Mouse (Mus musculus): ENCODE data around the gene Gm20388.

The Gm20388 gene

DNA sequence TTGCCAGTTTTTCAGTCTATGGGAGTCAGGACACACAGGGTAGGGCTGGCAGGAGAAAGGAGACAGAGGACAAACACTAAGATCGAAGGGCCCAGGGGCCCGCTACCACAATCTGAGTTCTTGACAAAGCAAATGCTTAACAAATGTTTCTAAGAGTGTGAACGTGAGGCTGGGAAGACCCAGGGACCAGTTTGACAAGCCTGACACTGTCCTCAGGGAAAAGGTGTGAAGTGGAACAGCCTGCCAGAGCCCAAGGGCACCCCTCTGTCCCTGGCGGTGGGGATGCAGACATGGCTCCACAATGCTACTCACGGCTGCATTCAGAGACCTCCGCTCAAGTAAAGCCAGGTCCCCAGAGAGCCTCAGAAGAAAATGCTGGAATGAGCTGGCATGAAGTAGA is 4195.2 kb downstream of the Gm20388 start:
- DNase-seq, result no peak

DNA sequence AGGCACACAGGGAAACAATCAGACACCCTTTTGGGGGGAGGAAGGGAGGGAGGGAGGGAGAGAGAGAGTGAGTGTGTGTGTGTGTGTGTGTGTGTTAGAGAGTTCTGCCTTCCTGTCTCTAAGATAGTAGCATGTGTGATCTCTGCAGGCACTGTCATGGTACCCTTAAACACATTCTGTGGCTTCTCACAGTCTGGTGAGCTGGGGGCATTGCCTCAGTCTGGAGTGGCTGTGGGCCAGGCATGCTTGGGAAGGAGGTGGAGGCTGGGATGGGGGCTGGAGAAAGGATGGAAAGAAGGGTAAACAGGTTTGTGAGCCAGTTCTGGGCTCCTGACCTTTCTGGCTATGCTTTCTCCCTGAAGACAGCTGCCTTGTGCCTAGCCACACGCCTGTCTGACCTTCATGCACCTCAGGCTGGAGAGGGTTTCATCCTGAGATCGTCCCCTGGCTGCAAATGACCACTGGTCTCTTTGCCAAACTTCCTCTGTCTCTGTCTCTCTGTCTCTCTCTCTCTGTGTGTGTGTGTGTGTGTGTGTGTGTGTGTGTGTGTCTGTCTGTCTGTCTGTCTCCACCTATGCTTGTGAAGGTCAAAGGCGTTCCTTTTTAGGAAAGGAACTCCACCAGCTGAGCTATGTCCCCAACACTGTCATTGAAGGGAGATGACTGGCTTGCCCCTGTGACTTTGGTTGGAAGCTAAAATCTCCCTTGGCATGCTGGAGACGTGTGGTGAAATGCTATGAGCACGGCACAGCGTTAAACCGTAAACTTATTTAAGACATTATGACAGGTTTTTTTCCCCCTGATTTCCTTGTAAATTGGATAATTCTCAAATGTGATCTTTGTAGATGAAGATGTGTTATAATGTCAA is 4195.9 kb downstream of the Gm20388 start:
- no peak for DNase-seq

DNA sequence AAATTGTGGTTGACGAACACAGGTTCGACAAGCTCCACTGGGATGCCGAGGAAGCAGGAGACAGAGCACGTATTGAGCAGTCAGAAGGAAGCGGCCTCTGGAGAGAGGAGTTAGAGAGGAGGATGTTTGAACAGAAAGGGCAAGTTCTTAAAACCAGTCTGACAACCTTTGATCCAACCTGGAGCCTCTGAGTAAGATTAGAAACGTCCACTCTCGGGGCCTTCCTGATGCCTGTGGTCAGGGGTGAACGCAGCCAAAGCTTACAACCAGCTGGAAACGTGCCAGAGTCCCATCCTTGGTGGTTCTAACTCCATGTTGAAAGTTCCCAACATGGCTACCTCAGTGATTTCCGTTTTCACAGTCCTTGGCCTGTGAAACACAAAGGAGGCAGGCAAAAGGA is 4202.5 kb downstream of the Gm20388 start:
- no peak for DNase-seq

DNA sequence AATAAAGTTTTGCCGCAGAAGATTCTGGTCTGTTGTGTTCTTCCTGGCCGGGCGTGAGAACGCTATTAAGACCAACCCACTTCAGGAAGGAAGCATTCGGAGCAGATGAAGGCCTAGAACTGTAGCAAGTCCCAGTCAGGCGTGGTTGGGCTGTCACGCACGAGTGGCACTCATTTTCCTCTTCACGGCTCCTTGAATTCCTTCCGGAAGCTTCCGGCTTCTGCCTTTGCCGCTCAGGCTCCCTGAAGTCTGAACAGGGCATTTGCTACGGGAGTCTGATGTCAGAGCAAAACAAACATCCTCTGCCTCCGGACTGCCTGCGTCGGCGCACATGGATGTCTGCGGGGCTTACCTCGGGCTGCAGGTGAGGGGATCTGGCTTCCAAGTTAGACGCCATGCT is 4214.6 kb downstream of the Gm20388 start:
- no peak for DNase-seq

DNA sequence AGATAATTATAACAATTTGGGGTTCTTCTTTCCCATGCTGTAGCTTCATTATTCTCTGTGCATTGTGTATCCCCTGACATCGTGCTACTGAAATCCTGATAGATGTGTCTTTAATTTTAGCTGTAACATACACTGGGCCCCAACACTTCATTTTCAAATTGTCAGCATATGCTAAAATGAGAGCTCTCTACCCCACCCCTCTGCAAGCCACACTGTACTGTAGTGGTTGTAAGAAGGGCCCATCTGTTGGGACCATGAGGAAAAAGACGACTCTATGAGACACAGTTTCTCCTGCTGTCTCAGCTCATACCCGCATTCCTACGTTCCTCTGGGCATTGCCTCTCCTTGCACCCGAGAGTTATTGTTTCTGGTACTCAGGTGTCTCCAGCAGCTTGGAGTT is 4226.6 kb downstream of the Gm20388 start:
- DNase-seq, result no peak

DNA sequence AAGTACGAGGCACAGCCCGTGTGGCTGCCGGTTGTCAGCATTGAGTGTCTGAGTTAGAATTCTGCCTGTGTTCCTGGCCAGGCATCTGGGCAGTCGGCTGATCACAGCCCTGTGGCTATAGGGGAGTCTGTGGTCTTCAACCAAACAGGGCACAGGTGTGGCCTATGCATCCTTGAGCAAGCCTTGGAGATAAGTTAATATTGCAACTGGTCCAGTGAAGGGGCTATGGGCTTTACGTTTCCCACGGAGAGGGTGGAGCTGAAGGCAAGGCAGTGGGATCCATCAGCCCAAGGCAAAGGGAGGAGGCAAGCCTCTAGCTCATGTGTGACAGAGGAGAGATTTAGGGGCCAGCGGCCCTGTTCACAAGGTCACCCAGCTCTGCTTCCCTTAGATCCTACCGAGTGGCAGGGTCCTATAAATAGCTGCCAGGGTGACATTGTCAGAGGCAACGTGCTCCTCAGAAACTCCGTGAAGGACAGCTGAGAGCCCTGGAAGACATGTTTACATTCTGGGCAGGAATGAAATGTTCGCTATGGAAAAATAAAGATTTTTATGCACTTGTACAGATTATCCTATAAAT is 4229.7 kb downstream of the Gm20388 start:
- DNase-seq, result no peak

DNA sequence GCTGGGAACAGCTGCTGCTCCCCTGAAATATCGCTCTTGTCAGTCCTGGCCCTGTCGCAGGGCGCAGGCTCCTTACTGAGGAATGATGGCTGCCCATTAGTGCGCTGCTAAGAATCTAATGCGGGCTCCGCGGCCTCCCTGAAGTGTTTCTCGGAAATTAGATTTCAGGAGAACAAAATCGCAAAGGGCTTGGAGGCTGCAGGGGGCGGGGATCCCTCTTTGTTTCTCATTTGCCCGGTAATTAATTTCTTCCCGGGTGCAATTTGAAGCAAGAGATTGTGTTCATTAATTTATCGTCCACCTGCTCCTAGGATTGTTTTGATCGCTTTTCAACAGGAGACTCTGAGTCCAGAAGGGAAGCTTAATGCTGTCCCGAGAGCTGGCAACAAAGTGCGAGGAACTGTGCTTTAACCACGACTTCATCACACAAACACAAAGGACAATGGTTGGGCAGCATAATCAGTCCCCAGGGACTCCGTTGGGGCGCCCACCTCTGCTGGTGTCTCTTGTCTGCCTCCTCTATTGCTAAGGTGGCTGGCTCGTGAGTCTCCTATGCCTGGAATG is 4230.3 kb downstream of the Gm20388 start:
- no peak for DNase-seq

DNA sequence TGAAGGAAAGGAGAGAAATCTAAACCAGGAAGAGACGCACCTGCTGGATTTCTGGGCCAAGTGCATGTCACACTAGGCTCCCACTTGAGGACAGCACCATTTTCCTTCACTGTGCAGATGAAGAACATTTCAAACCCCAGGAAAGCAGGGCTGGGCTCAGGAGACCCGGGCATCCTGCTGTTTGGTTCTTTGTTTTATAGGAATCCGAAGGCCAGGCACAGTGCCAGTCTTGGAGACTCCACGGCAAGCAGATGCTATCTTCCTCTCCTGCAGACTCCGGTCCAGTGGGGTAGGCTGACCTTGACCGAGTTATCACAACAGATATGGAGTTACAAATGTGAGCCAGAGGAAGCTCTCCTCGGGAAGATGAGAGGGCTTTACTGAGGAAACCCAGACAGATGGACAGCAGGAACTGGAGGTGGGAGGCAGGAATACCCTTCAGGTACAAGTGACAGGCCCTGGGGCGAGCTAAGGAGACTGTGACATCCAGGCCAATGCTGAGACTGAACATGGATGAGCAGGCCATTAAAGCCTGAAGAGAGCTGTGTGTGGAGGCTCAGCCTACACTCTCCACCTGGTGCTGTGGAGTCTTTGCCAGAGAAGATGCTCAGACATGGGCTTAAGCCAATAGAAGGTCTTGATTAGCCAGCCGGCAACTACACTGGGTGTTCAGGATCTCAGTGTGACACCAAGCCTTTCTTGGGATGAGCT is 4231.2 kb downstream of the Gm20388 start:
- DNase-seq, result peak; percentile 83

DNA sequence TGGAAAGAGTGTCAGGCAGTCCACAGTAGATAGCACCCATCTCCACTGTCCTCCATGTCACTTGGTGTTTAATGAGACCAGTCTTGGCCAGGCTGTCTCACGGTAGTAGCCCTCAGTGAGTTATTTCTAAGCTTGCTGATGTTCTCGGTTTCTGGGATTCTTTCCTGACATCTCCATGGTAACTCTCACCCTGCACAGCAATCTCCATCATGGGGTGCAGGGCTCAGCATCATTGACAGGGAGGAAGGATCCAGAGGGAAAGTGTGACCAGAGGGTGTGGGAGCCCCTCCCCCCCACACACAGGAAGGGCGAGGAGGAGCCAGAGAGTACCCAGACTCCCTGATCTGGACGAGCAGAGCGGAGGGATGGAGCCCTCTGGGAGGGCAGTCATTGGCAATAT is 4232.4 kb downstream of the Gm20388 start:
- DNase-seq, result no peak

DNA sequence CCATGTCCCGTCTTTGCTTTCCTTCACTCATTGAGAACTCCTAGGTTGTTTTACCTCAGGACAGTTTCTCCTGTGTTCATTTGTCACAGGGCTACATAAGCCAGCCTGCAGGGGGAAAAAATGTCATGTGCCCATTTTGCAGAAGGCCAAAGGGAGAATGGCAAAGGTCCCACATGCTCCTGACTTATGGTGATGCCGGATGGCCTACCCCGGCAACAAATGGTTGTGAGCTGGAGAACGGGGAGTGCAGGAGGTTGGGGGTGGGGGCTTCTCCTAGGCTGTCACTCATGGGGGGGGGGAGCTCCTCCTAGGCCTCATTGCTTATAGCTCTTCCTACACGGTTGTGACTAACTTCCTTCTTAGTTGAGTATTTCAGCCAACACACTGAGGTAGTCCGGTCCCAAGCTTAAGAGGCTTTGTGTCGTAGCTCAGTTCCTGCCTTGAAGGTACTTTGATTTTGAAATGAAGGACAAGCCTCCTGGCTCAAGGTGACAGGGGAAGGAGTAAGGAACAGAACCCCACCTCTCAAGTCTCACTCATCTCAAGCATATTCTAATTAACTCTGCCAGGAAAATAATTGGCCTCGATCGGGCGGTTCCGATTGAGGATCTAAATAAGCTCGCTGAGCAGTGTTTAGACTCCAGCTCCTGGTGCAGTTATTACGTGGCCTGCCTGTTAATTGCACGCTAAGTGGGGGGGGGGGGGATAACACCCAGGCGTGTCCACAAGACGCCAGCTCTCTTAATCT is 4233.4 kb downstream of the Gm20388 start:
- no peak for DNase-seq

DNA sequence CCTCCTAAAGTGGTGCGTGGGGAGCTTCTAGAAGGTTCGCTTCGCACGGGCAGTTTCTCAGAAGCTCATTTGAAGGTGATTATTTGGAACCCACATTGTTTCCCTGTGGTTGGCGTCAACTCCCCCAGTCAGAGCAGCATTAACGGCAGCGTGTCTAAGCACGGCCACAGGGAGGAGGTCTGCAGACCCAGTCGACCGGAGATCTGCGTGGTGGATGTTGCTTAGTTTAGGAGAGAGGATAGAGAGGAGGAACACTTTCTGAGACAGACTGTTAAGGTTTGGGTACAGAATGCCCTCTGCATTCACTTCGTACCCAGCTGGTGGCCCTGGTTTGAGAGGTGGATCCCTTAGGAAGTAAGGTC is 4234.0 kb downstream of the Gm20388 start:
- DNase-seq, result no peak

DNA sequence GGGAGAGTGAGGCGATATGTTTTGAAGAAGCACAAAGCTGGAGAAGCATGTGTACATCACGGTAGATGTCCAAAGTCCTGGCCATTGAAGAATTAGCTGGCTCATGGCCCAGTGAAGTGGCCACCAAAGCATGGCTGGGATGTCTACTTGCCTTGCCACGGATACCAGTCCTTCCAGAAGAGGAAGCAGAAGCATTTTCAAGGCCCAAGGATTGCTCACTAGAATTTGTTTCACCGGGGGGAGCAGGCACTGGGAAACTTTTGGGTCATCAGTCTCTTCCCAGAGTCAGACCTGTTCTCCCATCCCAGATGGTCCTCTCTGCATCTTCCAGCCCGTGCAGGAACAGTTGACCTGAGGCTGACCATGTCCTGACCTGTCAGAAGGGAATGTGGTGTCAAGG is 4235.6 kb downstream of the Gm20388 start:
- no peak for DNase-seq

DNA sequence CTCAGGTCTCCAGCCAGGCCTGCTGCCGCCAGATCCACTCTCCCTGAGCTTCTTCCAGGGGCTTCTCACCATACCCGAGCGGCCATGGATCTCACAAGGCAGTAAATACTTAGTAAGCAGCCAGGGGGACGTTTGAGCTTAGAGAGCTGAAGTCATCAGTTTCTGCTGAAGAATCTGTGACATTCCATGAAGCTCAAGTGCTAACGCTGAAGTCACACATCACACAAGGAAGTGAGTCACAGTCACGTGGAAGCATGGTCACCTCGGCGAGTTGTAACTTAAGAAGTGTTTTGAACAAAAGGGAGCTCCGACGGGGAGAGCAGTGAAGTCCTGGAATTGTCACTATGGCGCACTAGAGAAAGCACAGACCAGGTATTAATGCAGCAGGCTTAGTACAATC is 4239.4 kb downstream of the Gm20388 start:
- DNase-seq, result no peak

DNA sequence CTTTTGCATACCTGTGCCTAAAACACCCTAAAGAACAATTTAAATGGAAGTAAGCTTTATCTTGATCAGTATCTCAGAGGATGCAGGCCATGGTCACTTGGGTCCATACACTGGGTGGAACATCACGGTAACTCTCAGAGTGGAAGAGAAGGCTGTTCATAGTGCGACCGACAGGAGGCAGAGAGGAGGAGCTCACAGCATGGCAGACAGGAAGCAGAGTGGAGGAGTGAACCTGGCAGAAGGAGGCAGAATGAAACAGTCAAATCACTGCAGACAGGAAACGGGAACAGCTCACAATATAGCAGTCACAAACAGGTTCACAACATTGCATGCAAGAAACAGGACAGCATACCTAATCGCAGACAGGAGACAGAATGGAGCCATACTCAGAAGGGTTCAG is 4239.9 kb downstream of the Gm20388 start:
- no peak for DNase-seq

DNA sequence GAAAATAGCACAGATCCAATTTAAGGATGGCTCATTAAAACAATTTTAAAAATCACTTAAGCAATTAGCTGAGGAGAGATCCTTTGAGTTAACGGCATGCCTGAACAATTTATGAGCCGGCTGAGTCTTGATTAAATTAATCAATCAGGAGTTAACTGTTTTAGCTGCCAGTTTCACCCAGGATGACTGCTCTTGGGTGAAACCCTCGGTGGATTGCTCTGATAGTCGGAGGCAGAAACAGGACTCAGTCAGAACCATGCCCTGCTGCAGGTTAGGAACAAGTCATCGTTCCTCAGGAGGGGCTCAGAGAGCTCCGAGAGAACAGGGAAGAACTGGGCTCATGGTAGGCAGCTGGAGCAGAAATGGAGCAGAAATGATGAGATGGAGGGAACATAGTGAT is 4241.2 kb downstream of the Gm20388 start:
- no peak for DNase-seq

DNA sequence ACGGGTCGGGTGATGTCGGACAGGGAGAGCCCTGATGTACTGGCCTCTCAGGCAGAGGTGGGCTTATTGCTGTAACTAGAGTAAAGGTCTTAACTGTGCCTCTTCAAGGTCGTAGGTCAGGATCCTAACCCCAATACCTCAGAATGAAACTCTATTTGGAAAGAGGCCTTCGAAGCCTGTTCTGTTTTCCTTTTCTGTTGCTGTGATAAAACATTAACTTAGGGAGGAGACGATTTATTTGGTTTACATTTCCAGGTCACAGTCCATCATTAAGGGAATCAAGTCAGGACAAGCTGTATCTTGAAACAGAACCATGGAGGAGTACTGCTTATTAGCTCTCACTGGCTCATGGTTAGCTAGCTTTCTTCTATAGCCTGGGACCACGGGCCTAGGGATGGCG is 4242.1 kb downstream of the Gm20388 start:
- no peak for DNase-seq

DNA sequence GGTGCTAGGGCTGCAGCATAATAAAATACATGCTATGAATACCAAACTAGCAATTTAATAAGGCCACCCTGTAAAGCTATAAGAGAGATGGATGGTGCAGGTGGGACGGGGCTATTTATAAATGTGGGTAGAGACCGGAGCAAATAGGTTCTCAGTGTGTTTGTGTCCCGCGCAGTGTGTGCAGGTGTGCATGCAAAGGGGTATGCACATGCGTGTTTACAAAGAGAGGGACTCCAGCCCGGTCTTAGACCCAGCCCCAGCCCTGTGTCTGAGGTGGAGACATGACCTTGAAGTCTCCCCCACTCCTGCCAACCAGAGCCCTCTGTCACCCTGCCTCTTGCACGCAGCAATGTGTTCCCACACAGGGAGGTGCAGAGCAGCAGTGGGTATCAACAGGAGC is 4245.7 kb downstream of the Gm20388 start:
- DNase-seq, result no peak

DNA sequence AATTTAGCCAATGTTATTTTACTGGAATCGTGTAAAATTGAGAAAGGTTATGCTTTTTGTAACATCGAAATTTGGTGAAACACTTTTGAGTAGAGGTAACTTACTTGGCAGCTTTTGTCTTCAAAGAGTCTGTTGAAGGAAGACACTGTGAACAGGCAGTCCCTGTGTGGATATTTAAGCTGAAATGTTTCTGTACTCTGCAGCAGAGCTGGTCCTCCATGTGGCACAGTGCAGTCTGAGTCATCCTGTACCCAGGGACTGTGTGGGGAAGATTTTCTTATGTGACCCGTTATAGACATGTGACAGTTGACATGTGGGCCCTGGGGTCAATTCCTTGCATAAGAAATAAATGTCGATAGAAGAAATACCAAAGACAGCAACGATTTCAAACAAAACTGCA is 4251.0 kb downstream of the Gm20388 start:
- no peak for DNase-seq

DNA sequence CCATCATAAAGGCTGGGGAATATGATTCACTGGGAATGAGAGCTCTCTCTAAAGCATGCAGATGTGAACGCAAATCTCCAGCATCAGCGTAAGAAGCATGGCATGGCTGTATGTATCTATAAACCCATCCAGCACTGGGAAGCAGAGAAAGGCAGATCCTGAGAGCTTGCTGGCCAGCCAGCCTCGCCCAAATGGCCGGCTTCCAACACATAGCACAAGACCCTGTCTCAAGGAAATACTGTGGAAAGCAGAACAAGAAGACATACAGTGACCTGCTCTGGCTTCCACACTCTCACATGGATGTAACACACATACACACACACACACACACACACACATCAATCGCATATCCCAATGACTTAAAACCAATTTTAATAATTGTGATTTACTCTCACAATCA is 4252.6 kb downstream of the Gm20388 start:
- no peak for DNase-seq

DNA sequence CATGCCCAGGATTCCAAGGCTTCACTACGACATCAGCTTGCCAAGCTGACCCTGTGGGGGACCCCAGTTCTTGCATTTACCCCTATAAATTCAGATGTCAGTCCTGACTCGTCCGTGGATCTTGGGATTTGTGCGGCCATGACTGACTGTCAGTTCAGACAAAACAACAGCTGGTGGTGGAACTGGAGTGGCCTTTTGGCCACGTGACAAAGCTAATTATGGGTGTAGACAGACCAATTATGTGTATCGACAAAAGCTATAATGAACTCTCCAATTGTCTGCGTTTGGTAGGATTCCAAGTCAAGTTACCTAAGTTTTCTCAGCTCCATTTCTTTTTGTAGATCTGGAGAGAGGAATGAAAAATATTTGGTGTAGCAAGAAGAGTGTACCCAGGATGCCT is 4259.1 kb downstream of the Gm20388 start:
- DNase-seq, result no peak

DNA sequence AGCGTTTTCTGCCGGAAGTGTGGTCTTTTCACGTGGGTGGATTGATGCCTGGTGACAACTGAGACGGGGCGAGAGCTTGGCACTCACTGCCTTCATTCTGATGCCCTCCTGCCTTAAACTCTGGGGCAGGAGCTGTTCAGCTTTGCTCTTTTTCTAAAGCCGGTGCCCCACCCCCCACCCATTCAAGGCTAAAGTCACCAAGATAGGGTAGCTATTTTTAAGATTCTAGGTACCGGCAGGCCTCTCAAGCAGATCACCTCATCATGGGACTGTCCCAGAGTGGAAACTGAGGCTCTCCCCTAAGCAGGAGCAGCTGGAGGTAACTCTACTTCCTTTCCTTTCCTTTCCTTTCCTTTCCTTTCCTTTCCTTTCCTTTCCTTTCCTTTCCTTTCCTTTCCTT is 4260.0 kb downstream of the Gm20388 start:
- no peak for DNase-seq

DNA sequence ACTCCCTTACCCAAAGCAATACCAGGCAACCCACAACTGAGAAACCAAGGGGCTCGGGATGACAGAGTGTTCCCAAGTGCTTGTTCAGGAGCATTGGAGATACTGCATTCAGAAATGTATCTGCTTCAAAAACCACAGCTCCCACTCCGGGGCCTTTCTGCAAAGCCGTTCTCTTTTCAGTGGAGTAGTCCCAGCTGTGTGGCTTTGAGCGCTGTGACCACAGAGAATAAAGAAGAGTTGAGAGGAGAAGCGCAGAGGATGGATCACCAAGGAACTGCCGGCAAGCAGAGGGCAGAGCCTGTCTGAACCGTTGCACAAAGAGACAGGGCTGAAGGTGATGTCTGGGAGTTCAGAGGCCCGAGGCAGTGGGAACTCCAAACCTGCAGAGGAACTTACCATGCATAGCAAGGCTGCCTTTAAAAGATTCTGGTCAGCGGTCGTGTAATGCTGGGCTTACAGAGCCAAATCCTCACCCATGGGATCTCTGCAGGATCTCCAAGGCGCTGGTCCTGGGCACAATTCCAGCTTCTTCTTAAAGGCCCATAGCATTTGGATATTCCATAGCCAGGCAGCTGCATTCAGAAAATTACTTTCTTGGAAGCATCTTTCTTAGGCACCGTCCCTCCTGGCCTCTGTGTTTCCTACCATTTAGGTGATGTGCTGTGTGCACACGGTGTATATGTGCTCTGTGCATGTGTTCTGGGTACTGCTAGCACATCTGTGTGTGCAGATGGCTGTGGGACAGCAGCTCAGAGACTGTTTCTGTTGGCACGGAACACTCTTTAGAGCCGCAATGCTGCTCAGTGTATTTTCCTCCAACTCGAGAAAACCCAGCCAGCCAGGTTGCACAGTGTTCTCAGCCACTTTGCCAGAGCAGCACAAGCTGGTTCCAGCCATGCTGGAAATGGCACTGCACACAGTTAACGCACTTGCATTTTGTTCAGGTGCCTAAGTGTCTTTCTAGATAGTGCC is 4261.2 kb downstream of the Gm20388 start:
- no peak for DNase-seq
